Mouse (Mus musculus) lung, adult 2 months (tissue): ENCODE results near the gene 1700013H16Rik.

Experiments
- CTCF ChIP-seq: fragments of 200-500 bp; IDR thresholded peaks from 2 replicates; pipeline ENCODE4 v1.5.1; 2011; ENCODE audit warnings: mild to moderate bottlenecking, low read length, control low read depth; ENCODE audit not compliant: insufficient read depth
- POLR2A ChIP-seq: fragments of 200-500 bp; IDR thresholded peaks from 2 replicates; pipeline ENCODE4 v1.6.1; 2011; ENCODE audit warnings: low read depth, mild to moderate bottlenecking, control low read depth, low read length, borderline replicate concordance; ENCODE audit errors: extremely low read depth

- TF ChIP-seq POLR2A (no peak), CTCF (no peak)
Observed at GRCm38 (mm10) chrX:53752851-53753250, 4.8 kb downstream of the 1700013H16Rik start.
